Mouse (Mus musculus): ENCODE measurements around the gene Tango6.

The Tango6 gene

GRCm38 (mm10) chr8:106682971-106683668 is at the start of gene Tango6:
Tango6 (plus strand) TSS chr8:106683068.
- peak; percentile 91 for DNase-seq

GRCm38 (mm10) chr8:106633361-106634158 is 49.3 kb upstream of the Tango6 start:
- peak; percentile 31 for DNase-seq

- DNase-seq = no peak
Observed at GRCm38 (mm10) chr8:106635284-106635683, 47.6 kb upstream of the Tango6 start.

DNA sequence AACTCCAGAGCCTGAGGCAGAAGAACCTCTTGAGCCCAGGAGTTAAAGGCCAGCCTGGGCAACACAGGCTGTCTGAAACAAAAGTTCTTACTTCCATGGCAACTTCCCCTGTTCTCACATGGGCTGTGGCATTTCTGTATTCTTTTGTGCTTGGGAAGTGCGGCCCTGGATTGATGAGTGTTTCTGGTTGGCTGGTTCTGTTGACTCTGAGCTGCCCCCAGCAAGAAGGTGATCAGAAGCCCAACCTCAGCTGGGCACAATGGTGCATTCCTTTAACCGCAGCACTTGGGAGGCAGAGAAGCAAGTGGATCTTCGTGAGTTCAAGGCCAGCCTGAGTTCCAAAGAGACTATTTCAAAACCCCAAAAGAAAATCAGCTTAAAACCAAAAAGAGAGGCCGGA is 45.4 kb upstream of the Tango6 start:
- no peak for DNase-seq

DNA sequence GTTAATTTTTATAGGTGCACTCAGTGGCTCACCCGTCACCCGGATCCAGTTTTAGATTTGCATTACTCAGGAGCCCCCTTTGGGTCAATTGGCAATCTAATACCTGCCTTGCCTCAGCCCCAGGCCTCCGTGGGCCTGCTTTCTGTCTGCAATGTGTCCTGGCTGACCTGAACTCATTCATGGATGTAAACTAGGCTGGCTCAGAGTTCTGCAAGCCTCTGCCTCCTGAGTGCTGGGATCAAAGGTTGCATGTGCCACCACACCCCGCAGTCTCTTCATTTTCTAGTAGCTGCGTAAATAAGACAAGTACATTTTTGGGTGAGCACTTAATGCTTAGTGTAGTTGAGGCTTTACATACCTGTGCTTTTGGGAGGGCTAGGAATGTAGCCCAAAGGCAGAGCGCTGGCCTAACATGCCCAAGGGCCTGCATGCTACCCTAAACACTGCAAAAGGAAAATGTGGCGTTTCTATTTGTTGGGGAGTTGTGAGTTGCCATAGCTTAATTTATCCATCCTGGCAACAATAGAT is 44.0 kb upstream of the Tango6 start:
- DNase-seq = no peak

- no peak for DNase-seq
Observed at GRCm38 (mm10) chr8:106640212-106640611, 42.7 kb upstream of the Tango6 start.

DNA sequence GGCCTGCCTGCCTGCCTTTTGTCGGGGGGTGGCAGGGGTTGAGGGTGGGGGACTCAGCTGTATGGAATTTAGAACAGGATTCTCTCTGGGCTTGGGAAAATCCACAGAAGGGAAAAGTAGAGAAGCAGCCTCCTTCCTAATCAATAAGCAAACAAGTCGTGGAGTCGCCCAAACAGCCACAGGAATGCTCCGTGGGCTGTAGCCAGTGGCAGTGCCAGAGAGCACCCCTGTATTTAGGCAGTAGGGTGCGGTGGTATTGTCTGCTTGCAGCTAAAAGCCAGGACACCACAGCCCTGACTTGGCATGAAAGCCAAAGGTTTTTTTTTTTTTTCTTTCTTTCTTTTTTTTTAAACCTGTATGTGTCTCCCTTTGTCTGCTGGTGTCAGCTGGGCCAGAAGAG is 41.9 kb upstream of the Tango6 start:
- DNase-seq = no peak

- no peak for DNase-seq
Observed at GRCm38 (mm10) chr8:106642172-106642571, 40.7 kb upstream of the Tango6 start.

- no peak for DNase-seq
Observed at GRCm38 (mm10) chr8:106643100-106643499, 39.8 kb upstream of the Tango6 start.

DNA sequence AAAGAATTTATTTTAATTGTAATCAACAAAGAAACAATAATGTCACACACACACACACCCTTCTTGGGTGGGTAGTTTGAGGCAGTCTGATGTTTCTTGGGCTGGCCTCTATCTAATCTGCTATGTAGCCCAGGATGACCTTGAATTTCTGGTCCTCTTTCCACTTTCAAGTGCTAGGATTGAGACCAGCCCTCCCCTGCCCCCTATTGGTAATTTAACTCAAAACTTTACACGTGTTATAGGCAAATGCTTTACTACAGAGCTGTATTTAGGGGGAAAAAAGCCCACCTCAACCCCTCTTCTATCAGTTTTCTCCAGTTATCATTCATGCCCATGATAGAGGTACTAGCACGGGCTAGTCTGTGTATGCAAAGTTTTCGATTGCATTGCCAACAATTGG is 37.9 kb upstream of the Tango6 start:
- DNase-seq = no peak

- DNase-seq = no peak
Observed at GRCm38 (mm10) chr8:106646153-106646552, 36.7 kb upstream of the Tango6 start.

- peak; percentile 8 for DNase-seq
Observed at GRCm38 (mm10) chr8:106646731-106647130, 36.1 kb upstream of the Tango6 start.

DNA sequence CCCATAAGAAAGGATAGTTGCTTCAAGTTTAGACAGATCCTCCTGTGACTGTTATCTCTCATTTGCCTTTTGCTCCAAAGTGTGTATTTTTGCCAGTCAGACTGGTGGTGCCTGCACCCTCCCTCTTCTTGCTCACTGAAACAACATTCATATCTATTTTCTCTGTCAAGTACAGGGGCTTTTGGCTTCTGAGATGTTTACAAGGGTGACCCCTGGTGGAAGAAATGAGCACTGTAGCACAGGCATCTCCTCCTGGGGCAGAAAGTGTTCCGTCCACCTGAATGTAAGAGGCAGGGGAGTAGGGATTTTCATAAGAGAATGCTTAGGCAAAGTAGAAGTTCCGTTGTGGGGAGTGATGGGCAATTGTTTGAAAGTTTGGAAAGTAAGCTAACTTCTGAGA is 35.5 kb upstream of the Tango6 start:
- peak; percentile 88 for DNase-seq

GRCm38 (mm10) chr8:106648421-106648820 is 34.4 kb upstream of the Tango6 start:
- DNase-seq = no peak

GRCm38 (mm10) chr8:106651994-106652393 is 30.9 kb upstream of the Tango6 start:
- peak; percentile 48 for DNase-seq

DNA sequence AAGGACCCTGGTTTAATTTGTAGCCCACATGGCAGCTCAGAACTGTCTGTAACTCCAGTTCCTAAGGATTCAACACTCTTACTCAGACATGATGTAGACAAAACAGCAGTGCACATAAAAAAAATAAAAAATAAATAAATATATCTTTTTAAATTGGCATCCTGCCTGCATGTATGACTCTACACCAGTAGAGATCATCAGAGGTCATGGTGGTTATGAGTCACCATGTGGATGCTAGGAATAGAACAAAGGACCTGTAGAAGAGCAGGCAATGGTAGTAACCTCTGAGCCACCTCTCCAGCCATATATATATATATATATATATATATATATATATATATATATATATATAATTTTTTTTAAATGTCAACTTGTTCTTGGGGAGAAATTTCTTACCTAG is 26.8 kb upstream of the Tango6 start:
- DNase-seq = no peak

DNA sequence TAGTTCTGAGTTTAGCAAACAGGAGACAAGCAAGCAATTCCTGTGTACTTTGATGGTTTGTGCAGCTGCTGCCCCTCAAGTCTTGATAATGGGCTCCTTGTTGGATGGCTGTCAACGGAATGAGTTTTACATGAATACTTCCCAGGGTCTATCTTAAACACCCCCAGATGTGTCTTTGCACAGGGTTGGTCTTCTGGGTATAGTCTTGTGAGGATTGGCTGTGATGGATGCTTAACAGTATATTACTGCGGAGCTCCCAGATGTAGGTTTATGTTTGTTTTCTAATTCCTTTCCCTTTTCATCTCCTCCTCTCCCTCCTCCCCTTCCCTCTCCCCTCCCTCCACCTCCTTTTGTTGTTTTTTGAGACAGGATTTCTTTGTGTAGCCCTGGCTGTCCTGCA is 10.1 kb upstream of the Tango6 start:
- DNase-seq = no peak

GRCm38 (mm10) chr8:106674318-106674717 is 8.6 kb upstream of the Tango6 start:
- no peak for DNase-seq

DNA sequence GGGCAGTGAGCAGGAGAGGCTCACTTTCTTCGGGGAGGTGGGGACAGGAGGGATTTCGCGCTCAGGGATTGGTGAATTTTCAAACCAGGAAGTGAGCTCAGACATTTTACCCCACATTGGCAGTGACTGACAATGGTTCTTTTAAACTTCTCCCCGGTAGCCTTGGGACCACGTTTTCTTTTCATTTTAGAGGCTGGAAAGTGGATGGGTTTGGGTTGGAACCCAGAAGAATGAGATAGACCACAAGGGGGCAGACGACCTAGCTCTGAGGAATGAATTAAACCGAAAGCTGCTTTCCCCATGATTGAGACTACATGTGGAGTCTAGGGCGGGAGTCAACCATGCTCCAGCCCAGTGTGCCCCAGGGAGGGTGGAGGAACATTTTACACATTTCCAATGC is 8.0 kb upstream of the Tango6 start:
- DNase-seq = no peak

DNA sequence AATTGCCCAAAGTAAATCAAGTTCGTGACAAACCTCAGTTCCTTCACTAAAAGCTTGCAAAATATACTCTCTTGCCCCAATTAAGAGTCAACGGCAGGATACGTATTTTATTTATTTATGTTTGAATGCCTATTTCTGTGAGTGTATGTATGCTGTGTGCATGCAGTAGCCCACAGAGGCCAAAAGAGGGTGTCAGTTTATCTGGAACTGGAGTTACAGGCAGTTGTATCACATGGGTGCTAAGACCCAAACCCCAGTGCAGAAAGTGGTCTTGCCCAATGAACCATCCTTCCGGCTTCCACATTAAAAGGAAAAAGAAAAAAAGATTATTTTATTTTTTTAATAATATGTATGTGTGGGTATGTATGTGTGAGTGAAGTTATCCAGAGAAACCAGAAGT is 1.5 kb downstream of the Tango6 start:
- no peak for DNase-seq

GRCm38 (mm10) chr8:106687479-106687878 is 4.6 kb downstream of the Tango6 start:
- peak; percentile 57 for DNase-seq

DNA sequence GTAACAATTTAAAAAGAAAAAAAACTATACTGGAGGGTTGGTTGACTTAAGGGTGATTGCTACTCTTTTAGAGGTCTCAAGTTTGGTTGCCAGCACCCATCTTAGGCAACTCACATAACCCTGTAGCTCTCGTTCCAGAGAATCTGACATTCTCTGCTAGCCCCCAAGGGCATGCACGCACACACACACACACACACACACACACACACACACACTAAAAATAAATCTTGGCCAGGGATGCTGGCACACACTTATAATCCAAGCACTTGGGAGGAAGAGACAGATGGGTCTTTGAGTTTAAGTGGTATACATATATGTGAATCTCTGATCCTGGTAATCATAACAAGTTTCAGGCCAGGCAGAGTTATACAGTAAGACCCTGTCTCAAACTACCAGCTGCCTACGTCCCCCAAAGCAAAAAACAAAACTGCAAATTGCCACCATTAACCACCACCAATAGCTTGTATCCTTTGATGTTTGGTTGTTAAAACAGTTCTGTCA is 14.9 kb downstream of the Tango6 start:
- DNase-seq = peak; percentile 47

DNA sequence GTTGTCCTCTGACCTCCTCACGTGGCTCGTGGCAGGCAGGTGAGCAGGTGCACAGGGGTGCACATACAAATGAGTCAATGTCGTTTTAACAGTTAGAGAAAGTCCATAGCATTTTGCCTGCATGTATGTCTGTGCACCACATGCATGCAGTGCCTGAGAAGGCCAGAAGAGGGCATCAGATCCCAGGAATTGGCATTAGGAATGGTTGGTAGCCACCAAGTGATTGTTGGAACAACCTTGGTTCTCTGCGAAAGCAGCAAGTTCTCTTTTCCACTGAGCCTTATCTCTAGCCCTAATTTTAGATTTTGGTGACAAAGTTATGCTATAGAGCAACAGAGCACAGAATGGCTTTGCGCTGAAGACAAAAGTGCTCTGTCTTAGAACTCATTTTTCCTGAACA is 16.7 kb downstream of the Tango6 start:
- peak; percentile 84 for DNase-seq

DNA sequence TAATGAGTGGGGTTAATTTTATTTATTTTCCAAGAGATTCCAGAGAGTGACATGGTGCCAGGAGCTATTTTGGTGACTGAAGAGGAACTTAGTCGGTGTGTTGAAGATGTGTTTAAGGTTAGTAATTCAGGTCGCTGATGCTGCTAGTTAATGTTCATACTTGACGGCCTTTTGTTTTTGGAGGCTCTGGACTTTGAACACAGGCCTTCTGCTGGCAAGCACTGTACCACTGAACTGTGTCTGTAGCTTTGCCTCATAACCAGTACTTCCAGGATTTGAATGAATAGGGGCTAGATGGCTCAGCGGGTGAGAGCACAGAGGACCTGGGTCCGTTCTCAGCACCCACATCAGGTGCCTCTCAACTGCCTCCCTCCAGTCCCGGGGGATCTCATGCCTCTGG is 17.3 kb downstream of the Tango6 start:
- no peak for DNase-seq

Data from lung, postnatal 10 days (tissue).